Mouse (Mus musculus) liver, embryonic 14.5 days (tissue): ENCODE measurements around the gene Nptx1.

Source experiments
- CTCF ChIP-seq: IDR thresholded peaks from 2 replicates; pipeline ENCODE4 v1.5.1; 2016; ENCODE audit warnings: antibody characterized with exemption, low read depth, control low read depth
- EP300 ChIP-seq: IDR thresholded peaks from 2 replicates; pipeline ENCODE4 v1.6.1; 2016; ENCODE audit warnings: antibody characterized with exemption, low read depth

- TF ChIP-seq CTCF (no peak), EP300 (no peak)
These were observed 18.1 kb upstream of the Nptx1 start for GRCm38 (mm10) chr11:119565684-119566083.
